Mouse (Mus musculus): ENCODE data around the gene Gm10961. TPM values are rescaled to one million over a fixed set of nuclear protein-coding genes. Genes with fewer than 3 reads are reported as not detected.
"Not testable (repeated sequence)": the region's sequence is repeated elsewhere in the genome, so short reads cannot be mapped to it uniquely, and the experiment has no call there.

Gm10961 gene
- total RNA-seq, 2 experiments from 2014 or later = not detected

- intact Hi-C loops (cut with DNase I) = no loop called here
- Histone ChIP-seq H3K27ac (no peak overlapping the region), H3K4me3 (no peak overlapping the region)
- DNase-seq = no peak
- no peak for TF ChIP-seq CTCF (IDR thresholded peaks at IDR 0.05)
Measured at GRCm38 (mm10) chr3:107624424-107624823, 6.7 kb upstream of the Gm10961 start.

GRCm38 (mm10) chr3:107625536-107625935, 5.6 kb upstream of the Gm10961 start:
- H3K27ac ChIP-seq = no peak overlapping the region
- no peak overlapping the region for H3K4me3 ChIP-seq
- DNase-seq = no peak
- intact Hi-C loops (cut with DNase I) = no loop called here
- TF ChIP-seq CTCF (IDR thresholded peaks at IDR 0.05) = no peak

GRCm38 (mm10) chr3:107626751-107627150, 4.4 kb upstream of the Gm10961 start:
- intact Hi-C loops (cut with DNase I) = no loop called here
- H3K4me3 ChIP-seq = no peak overlapping the region
- no peak for DNase-seq
- no peak for TF ChIP-seq CTCF (IDR thresholded peaks at IDR 0.05)
- no peak overlapping the region for H3K27ac ChIP-seq

GRCm38 (mm10) chr3:107627641-107628040, 3.5 kb upstream of the Gm10961 start:
- TF ChIP-seq CTCF (IDR thresholded peaks at IDR 0.05) = no peak
- intact Hi-C loops (cut with DNase I) = no loop called here
- no peak overlapping the region for H3K27ac ChIP-seq

GRCm38 (mm10) chr3:107628551-107628950, 2.6 kb upstream of the Gm10961 start:
- H3K27ac ChIP-seq = no peak overlapping the region
- no peak for TF ChIP-seq CTCF (IDR thresholded peaks at IDR 0.05)
- no peak for DNase-seq
- intact Hi-C loops (cut with DNase I) = no loop called here
- no peak overlapping the region for H3K4me3 ChIP-seq

More at GRCm38 (mm10) chr3:107627641-107628040, 3.5 kb upstream of the Gm10961 start:
- DNase-seq = no peak
- H3K4me3 ChIP-seq = no peak overlapping the region

- no peak for DNase-seq
- H3K4me3 ChIP-seq = no peak overlapping the region
- no peak for TF ChIP-seq CTCF (IDR thresholded peaks at IDR 0.05)
- intact Hi-C loops (cut with DNase I) = no loop called here
- H3K27ac ChIP-seq = no peak overlapping the region
Measured at GRCm38 (mm10) chr3:107629411-107629810, 1.7 kb upstream of the Gm10961 start.

GRCm38 (mm10) chr3:107631523-107631958, 419 bp downstream of the Gm10961 start, which contains the start of gene Strip1:
Gene Strip1, minus strand, starts transcription at chr3:107631694.
- Histone ChIP-seq H3K27ac (peak within 1 kb of the TSS; percentile 93), H3K4me3 (peak within 1 kb of the TSS; percentile 99)
- intact Hi-C loops (cut with DNase I) = no loop called here
- no peak for TF ChIP-seq CTCF (IDR thresholded peaks at IDR 0.05)
- peak; percentile 95 for DNase-seq

- intact Hi-C loops (cut with DNase I) = no loop called here
- TF ChIP-seq CTCF (IDR thresholded peaks at IDR 0.05) = no peak
- DNase-seq = no peak
- H3K27ac ChIP-seq = no peak overlapping the region
- H3K4me3 ChIP-seq = no peak overlapping the region
Measured at GRCm38 (mm10) chr3:107632786-107633185, 1.7 kb downstream of the Gm10961 start.

GRCm38 (mm10) chr3:107633906-107634305, 2.8 kb downstream of the Gm10961 start:
- no peak for DNase-seq
- intact Hi-C loops (cut with DNase I) = no loop called here
- no peak for TF ChIP-seq CTCF (IDR thresholded peaks at IDR 0.05)
- H3K4me3 ChIP-seq = no peak overlapping the region
- no peak overlapping the region for H3K27ac ChIP-seq

GRCm38 (mm10) chr3:107635836-107636235, 4.7 kb downstream of the Gm10961 start:
- no peak overlapping the region for H3K27ac ChIP-seq
- TF ChIP-seq CTCF (IDR thresholded peaks at IDR 0.05) = no peak
- intact Hi-C loops (cut with DNase I) = no loop called here
- no peak overlapping the region for H3K4me3 ChIP-seq
- no peak for DNase-seq

- no peak for TF ChIP-seq CTCF (IDR thresholded peaks at IDR 0.05)
- Histone ChIP-seq H3K4me3 (no peak overlapping the region), H3K27ac (no peak overlapping the region)
- DNase-seq = no peak
- intact Hi-C loops (cut with DNase I) = no loop called here
Measured at GRCm38 (mm10) chr3:107636236-107636635, 5.1 kb downstream of the Gm10961 start.

GRCm38 (mm10) chr3:107637606-107638172, 6.6 kb downstream of the Gm10961 start:
- no peak for TF ChIP-seq CTCF (IDR thresholded peaks at IDR 0.05)
- no peak overlapping the region for H3K27ac ChIP-seq
- no peak overlapping the region for H3K4me3 ChIP-seq
- no peak for DNase-seq
- intact Hi-C loops (cut with DNase I) = no loop called here

- no peak for TF ChIP-seq CTCF (IDR thresholded peaks at IDR 0.05)
- Histone ChIP-seq H3K4me3 (no peak overlapping the region), H3K27ac (no peak overlapping the region)
- DNase-seq = no peak
- intact Hi-C loops (cut with DNase I) = no loop called here
Measured at GRCm38 (mm10) chr3:107646947-107647346, 15.8 kb downstream of the Gm10961 start.

GRCm38 (mm10) chr3:107650276-107650675, 19.2 kb downstream of the Gm10961 start:
- H3K4me3 ChIP-seq; intact Hi-C loops (cut with DNase I); H3K27ac ChIP-seq; DNase-seq: not testable (repeated sequence)

Data from gastrocnemius, adult 2 months (tissue).